Mouse (Mus musculus): ENCODE results near the gene Bmf.
A peak's percentile ranks its signal among the peaks of the same experiment; 100 is the strongest.

- TF ChIP-seq CTCF (IDR thresholded peaks at IDR 0.05) (no peak), EP300 (IDR thresholded peaks at IDR 0.05) (peak; percentile 53)
Observed at GRCm38 (mm10) chr2:118520042-118520933, 29.2 kb downstream of the Bmf start.
